Mouse (Mus musculus) lung, embryonic 14.5 days (tissue): ENCODE measurements at regions not wholly inside any gene's neighbourhood (a gene's known extent, or its start where the extent isn't known, plus 50 kb on each side); places are given as distances from the start of the nearest gene placed in this dataset.
A peak's percentile ranks its signal among the peaks of the same experiment; 100 is the strongest.

ENCODE experiments used
- ATAC-seq: fragments of 200-750 bp; cut with Nextera tagmentation; 2 replicates; pipeline ENCODE4 v1.8.0; 2017; ENCODE audit warnings: mild to moderate bottlenecking, moderate TSS enrichment, moderate library complexity; ENCODE audit not compliant: insufficient read depth
- DNase-seq: peaks from one replicate; pipeline ENCODE4 v3.0.0-alpha.2; 2015
- H3K27ac ChIP-seq: fragments of 300-500 bp; sonication (generic); 2 replicates; pipeline ENCODE4 v1.5.1; 2014; ENCODE audit warnings: low read depth, mild to moderate bottlenecking, moderate library complexity
- H3K27me3 ChIP-seq: fragments of 300-500 bp; sonication (generic); 2 replicates; pipeline ENCODE4 v1.6.1; 2014; ENCODE audit warnings: low read length, control low read depth; ENCODE audit not compliant: insufficient read depth
- H3K36me3 ChIP-seq: fragments of 300-500 bp; sonication (generic); 2 replicates; pipeline ENCODE4 v1.6.1; 2014; ENCODE audit warnings: control low read depth; ENCODE audit not compliant: insufficient read depth
- H3K4me1 ChIP-seq: fragments of 300-500 bp; sonication (generic); 2 replicates; pipeline ENCODE4 v1.6.1; 2014; ENCODE audit warnings: antibody characterized with exemption, control low read depth; ENCODE audit not compliant: insufficient read depth
- H3K4me2 ChIP-seq: fragments of 300-500 bp; sonication (generic); 2 replicates; pipeline ENCODE4 v1.6.1; 2014; ENCODE audit warnings: mild to moderate bottlenecking
- H3K4me3 ChIP-seq: fragments of 300-500 bp; sonication (generic); 2 replicates; pipeline ENCODE4 v1.5.1; 2014; ENCODE audit warnings: low read depth, low read length
- H3K9ac ChIP-seq: fragments of 300-500 bp; sonication (generic); 2 replicates; pipeline ENCODE4 v1.6.1; 2014
- H3K9me3 ChIP-seq: fragments of 300-500 bp; sonication (generic); 2 replicates; pipeline ENCODE4 v1.6.1; 2016; ENCODE audit warnings: low read depth, low read length, control low read depth
- CTCF ChIP-seq: IDR thresholded peaks from 2 replicates; pipeline ENCODE4 v1.5.1; 2016; ENCODE audit warnings: antibody characterized with exemption, low read depth
- WGBS: fragments of 180-500 bp; shearing (Covaris S2); extraction: QIAGEN DNeasy Blood & Tissue Kit; methylation state at CpG from one replicate; pipeline ENCODE4 v1.1.7; 2014; 5-methylcytosine and 5-hydroxymethylcytosine counted together

GRCm38 (mm10) chr19:49966284-49966841, 712.1 kb downstream of the Sorcs1 start:
- ATAC-seq (no peak), DNase-seq (no peak)

DNA sequence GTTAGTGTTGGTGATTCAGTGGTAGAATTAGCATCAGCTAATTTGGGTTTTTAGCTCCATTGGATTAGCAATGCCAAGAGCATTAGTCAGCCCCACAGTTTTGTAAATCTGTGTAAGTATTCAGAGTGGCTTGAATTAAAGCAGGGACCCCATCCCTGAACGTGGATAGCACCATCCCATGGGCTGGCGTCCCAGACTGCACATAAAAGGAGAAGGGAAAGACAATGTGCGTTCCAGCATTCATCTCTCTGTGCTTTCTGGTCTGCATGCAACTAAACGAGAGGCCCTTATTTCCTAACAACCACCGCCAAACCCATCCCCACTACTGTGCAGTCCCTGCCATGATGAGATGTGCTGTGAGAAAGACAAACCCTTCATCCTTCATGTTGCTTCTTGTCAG, 713.8 kb downstream of the Sorcs1 start:
- Histone ChIP-seq H3K4me2 (no peak overlapping the region), H3K36me3 (no peaks in the 10 kb centered on the region), H3K4me1 (no peaks in the 10 kb centered on the region), H3K9me3 (no peaks in the 10 kb centered on the region), H3K27me3 (no peaks in the 10 kb centered on the region), H3K4me3 (no peak overlapping the region), H3K9ac (no peak overlapping the region), H3K27ac (no peak overlapping the region)
- TF ChIP-seq CTCF, result no peak
- ATAC-seq (no peak), DNase-seq (no peak)
- 76% methylated on average over 5 of the region's 5 CpGs for WGBS

More at GRCm38 (mm10) chr19:49966284-49966841, 712.1 kb downstream of the Sorcs1 start:
- no peaks in the 10 kb centered on the region for H3K9me3 ChIP-seq
- H3K27me3 ChIP-seq, result no peaks in the 10 kb centered on the region
- H3K4me3 ChIP-seq, result no peak overlapping the region
- no peak overlapping the region for H3K4me2 ChIP-seq
- H3K27ac ChIP-seq, result no peak overlapping the region
- no peak for TF ChIP-seq CTCF
- H3K9ac ChIP-seq, result no peak overlapping the region
- 53% methylated on average over 6 of the region's 6 CpGs for WGBS
- no peaks in the 10 kb centered on the region for H3K36me3 ChIP-seq
- H3K4me1 ChIP-seq, result no peaks in the 10 kb centered on the region

GRCm38 (mm10) chr19:49958517-49958916, 719.9 kb downstream of the Sorcs1 start:
- ATAC-seq, result peak; percentile 88; the same call in 1 of the 2 replicates
- H3K27me3 ChIP-seq, result no peaks in the 10 kb centered on the region
- no peak overlapping the region for H3K9ac ChIP-seq
- no peaks in the 10 kb centered on the region for H3K4me1 ChIP-seq
- H3K4me2 ChIP-seq, result no peak overlapping the region
- DNase-seq, result peak; percentile 46
- 24% methylated on average over 5 of the region's 5 CpGs for WGBS
- H3K36me3 ChIP-seq, result no peaks in the 10 kb centered on the region
- TF ChIP-seq CTCF, result no peak
- H3K4me3 ChIP-seq, result no peak overlapping the region
- H3K27ac ChIP-seq, result no peak overlapping the region
- H3K9me3 ChIP-seq, result no peaks in the 10 kb centered on the region

- TF ChIP-seq CTCF, result 0 out of 2 replicates have a peak, but pooled peaks have one; percentile 9
- ATAC-seq (no peak), DNase-seq (peak; percentile 12)
- Histone ChIP-seq H3K4me2 (no peak overlapping the region), H3K36me3 (no peaks in the 10 kb centered on the region), H3K9me3 (no peaks in the 10 kb centered on the region), H3K27ac (no peak overlapping the region), H3K4me3 (no peak overlapping the region), H3K4me1 (no peaks in the 10 kb centered on the region), H3K9ac (no peak overlapping the region), H3K27me3 (no peaks in the 10 kb centered on the region)
- 36% methylated on average over 3 of the region's 3 CpGs for WGBS
Observed at GRCm38 (mm10) chr19:49931202-49931601, 747.2 kb downstream of the Sorcs1 start.

DNA sequence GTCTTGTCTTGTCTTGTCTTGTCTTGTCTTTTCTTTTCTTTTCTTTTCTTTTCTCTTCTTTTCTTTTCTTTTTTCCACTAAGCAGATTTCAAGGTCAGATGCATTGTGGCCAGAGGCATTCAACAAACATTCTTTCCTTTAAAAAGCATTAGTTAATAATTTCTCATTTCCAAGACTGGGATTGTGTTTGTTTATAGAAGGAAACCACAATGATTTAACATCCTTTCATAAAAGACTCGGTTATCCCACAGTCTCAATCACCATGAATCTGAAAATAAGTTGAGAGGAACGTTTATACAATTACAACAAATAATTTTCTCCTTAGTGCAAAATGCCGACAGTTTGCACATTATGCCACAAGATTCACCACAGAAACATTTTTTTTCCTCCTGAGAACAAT, 766.7 kb downstream of the Sorcs1 start:
- H3K4me3 ChIP-seq, result no peak overlapping the region
- no peak for TF ChIP-seq CTCF
- no peaks in the 10 kb centered on the region for H3K4me1 ChIP-seq
- WGBS, result 26% methylated on average over 3 of the region's 3 CpGs
- no peaks in the 10 kb centered on the region for H3K36me3 ChIP-seq
- no peak overlapping the region for H3K27ac ChIP-seq
- H3K27me3 ChIP-seq, result no peaks in the 10 kb centered on the region
- H3K9me3 ChIP-seq, result no peaks in the 10 kb centered on the region
- ATAC-seq (no peak), DNase-seq (no peak)
- H3K9ac ChIP-seq, result no peak overlapping the region
- H3K4me2 ChIP-seq, result no peak overlapping the region

DNA sequence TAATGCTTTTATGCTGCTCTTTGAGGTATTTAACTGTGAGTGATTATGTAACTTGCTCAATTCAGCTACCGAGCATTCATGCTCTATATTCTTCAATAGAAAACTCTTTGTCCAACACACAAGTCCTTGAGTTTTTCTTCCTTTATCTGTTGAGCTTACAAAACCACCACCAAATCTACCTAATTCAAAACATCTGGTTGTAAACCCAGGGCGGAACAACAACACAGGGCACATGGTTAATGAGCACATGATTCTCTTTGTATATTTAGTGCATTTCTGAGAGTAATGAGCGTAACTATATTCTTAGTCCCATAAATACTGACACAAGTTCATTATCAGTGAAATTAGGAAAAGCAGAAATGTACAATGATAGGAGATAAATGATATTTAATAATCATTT, 798.2 kb downstream of the Sorcs1 start:
- Histone ChIP-seq H3K4me3 (no peak overlapping the region), H3K27me3 (no peaks in the 10 kb centered on the region), H3K27ac (no peak overlapping the region), H3K4me2 (no peak overlapping the region), H3K36me3 (no peaks in the 10 kb centered on the region), H3K9ac (no peak overlapping the region), H3K4me1 (no peaks in the 10 kb centered on the region), H3K9me3 (no peaks in the 10 kb centered on the region)
- TF ChIP-seq CTCF, result no peak
- ATAC-seq (no peak), DNase-seq (no peak)
- 82% methylated on average over 3 of the region's 3 CpGs for WGBS

- ATAC-seq, result no peak
- no peak for TF ChIP-seq CTCF
- Histone ChIP-seq H3K4me3 (no peak overlapping the region), H3K36me3 (no peaks in the 10 kb centered on the region), H3K4me2 (no peak overlapping the region), H3K9me3 (no peaks in the 10 kb centered on the region), H3K9ac (no peak overlapping the region), H3K4me1 (no peaks in the 10 kb centered on the region), H3K27me3 (no peaks in the 10 kb centered on the region), H3K27ac (no peak overlapping the region)
- no peak for DNase-seq
- WGBS, result 81% methylated on average over 7 of the region's 7 CpGs
Observed at GRCm38 (mm10) chr19:49860761-49861160, 817.7 kb downstream of the Sorcs1 start.
